Mouse (Mus musculus): ENCODE measurements around the gene Dcun1d2.

The Dcun1d2 gene

DNA sequence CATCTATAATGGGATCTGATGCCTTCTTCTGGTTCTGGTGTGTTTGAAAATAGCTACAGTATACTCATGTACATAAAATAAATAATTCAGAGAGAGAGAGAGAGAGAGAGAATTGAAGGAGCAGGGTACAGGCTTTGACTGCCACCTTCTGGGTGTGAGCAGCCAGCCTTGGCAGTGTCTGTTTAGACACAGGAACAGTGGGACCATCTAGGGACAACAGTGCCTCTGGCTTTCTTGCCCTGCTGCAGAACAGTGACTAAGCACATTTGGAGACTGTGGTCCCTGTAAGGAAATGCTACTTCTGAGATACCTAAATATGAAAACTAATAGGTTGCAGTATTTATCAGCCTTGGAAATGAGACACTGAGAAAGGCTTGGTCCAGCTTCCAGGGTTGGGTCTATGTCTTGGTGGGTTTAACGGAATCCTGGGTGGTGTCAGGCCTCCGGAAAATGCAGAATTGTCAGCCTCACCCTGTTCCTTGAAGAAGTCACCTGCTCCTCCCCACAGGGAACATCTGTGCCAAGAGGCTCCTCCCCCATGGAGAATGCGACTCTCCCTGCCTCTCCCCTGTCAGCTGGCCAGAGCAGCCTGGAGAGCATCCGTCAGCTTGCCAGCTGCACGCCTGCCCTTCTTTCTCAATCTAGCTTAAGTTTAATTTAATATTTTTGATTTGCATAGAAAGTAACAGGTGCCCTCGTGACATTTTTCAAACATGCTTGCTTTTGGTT is 79.1 kb downstream of the Dcun1d2 start:
- in situ Hi-C loops (cut with MboI; ENCODE audit: low sequenced_read_pairs): no loop called here

GRCm38 (mm10) chr8:13206290-13206689 is 81.6 kb downstream of the Dcun1d2 start:
- in situ Hi-C loops (cut with MboI; ENCODE audit: low sequenced_read_pairs): no loop called here
